Mouse (Mus musculus) layer of hippocampus, adult 6 months (tissue): ENCODE results near the gene Cracr2b. TPM values are rescaled to one million over a fixed set of nuclear protein-coding genes. Genes with fewer than 3 reads are reported as not detected.

Experiments used
- long read RNA-seq, 2 experiments: library from polyadenylated mRNA; unstranded; transcript quantifications; one replicate each; pipeline ENCODE4 v2.0.0; 2019 to 2020
- polyA plus RNA-seq: library from polyadenylated mRNA; unstranded; fragments of <200 nt; fragmentation: Nextera tagmentation; gene quantifications from 2 replicates; pipeline ENCODE4 v1.2.3, GENCODE M21; 2021

The Cracr2b gene
- polyA plus RNA-seq, result 2.9 and 4.7 TPM in 2 replicates
- long read RNA-seq, experiment 1, partial matches to known transcripts, result 1 of 3 reads
- long read RNA-seq, experiment 1, other reads (novel, unspliced or antisense), result 2 of 3 reads
- long read RNA-seq, experiment 2, partial matches to known transcripts, result 5 of 13 reads
- long read RNA-seq, experiment 2, other reads (novel, unspliced or antisense), result 8 of 13 reads

GRCm38 (mm10) chr7:141460391-141461113 is at the start of gene Cracr2b:
Cracr2b (plus strand) TSS chr7:141461094.

GRCm38 (mm10) chr7:141413809-141414584 is 46.9 kb upstream of the Cracr2b start, which contains the start of gene Gatd1:
Gatd1 (minus strand) TSS chr7:141414136.

DNA sequence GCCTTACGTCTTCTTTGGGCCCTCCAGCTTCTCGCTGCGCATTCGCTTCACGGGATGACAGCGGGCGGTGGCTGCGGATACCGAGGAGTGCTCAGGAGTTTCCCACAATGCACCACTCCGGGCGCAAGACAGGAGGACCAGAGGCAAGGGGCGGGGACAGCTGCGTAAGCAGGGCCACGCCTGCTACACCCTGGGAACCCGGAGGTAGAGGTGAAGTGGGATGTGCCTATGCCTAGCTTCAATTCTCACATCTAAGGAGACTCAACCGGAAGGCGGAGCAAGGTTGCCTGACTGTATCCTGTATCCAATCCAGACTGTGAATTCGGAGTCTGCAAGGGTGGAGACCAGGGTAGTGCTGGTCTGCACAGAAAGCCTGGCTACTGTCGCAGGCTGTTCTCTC is 31.6 kb upstream of the Cracr2b start, which contains the start of gene Cend1:
Gene Cend1, minus strand, starts transcription at position 182 of the 400 bp plus-strand sequence.

GRCm38 (mm10) chr7:141437178-141438120 is 23.4 kb upstream of the Cracr2b start, which contains the start of gene Slc25a22:
Slc25a22 (minus strand) TSS chr7:141437892.

DNA sequence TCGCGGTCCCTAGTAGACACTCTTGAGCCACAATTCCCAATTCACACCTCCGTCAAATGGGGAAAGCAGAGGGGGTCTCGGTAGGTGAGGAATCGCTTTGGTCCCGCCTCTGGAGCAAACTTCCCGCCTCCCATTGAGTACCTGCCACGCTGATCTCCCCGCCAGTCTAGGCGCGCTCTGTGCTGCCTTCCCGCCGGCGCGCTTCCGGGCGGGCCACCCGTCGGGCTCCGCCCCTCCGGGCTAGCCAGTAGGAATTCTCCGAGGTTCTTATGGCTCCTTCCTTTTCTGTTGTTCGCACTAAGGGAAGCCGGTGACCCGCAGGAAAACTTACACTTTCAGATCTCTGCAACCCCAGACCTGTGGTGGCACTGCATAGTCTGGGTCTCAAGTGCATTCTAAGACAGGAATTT is 17.1 kb upstream of the Cracr2b start, which contains the start of gene Pidd1:
Gene Pidd1, minus strand, starts transcription at position 198 of the 410 bp plus-strand sequence.

DNA sequence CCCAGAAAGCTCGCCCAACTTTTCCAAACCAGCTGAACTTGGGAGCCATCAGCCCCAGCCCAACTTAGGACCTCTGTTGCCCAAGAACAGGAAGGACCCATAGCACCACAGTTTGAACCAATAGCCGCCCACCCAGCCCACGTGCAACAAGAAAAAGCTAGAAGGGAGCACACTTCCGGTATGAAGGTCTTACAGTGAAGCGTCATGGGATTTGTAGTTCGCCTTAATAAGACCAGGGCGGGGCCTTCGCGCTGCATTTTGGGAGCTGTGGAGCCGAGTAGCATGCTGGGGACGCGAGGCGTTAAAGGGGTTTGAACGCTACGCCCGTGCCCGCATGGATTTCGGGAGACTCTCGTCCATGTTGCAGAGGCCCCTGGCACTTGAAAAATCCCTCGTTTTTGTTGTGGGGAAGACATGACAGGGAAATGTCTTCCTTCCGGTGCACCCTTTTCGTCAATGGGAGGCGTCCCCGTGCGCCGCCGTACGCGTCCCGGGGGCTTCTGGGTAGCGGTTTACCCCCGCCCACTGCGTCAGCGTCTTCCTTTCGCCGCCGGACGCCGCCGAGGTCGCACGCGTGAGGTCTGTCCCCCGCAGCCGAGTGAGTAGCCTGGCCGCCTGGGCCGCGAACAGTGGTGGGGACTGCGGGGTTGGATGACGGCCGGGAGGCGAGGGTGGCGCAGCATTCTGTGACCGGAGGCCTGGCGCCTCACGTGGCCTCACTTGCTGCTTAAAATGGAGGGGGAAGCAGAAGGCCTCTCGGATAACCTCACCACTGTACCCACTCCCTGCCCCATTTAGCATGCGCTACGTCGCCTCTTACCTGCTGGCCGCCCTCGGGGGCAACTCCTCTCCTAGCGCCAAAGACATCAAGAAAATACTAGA is 13.5 kb upstream of the Cracr2b start, which contains the start of gene Rplp2:
Gene Rplp2, plus strand, starts transcription at position 261 of the 882 bp plus-strand sequence.

GRCm38 (mm10) chr7:141454967-141455551 is 5.8 kb upstream of the Cracr2b start, which contains the start of gene Pnpla2:
Pnpla2 (plus strand) TSS chr7:141455198.

DNA sequence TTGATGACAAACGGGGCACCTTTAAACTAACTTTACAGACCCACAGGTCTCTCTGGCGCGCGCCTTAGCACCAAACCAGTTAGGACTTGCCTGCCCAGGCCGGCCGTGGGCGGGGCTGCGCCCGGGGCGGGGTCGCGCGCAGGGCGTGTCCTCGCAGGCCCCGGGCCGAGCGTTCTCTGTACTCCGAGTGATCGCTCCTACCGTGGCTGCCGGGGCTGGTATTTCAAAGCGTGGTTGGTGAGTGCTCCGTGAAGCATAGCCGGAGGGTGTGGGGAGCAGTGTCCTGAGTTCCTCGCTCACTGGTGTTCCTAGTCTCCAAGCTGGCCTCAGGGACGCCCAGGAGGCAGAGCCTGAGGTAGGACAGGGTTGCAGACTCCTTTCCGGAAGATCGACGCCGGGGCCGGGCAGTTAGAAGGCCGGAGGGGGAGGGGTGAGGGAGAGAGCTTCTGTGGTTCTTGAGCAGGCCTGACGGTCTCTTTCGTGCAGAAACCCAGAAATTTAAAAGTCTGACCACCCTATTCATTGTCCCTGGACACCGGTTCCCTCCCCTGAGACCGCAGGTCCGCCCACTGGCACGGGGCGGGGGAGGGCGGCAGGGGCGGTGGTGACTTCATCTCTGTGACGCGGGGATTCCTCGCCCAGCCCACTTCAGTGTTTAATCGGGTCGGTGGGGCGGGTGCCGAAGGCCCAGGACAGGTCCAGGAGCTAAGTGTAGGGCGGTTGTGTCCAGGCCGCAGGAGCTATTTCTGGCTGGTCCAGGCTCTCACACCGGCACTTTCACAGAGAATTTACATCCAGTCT is 6.5 kb downstream of the Cracr2b start, which contains the start of gene Cd151:
Gene Cd151, plus strand, starts transcription at position 163 of the 801 bp plus-strand sequence.

GRCm38 (mm10) chr7:141475011-141475804 is 14.3 kb downstream of the Cracr2b start, which contains the start of the genes Polr2l and Tspan4:
Polr2l (minus strand) TSS chr7:141475132.
Tspan4 (plus strand) TSS chr7:141475240.

Other genes with a start within 250 kb of the Cracr2b start
- gene Lmntd2, start 247.0 kb upstream of the Cracr2b start, polyA plus RNA-seq, result 0.19 TPM in 1 of 2 replicates, not detected in the other
- 2.4 and 2.5 TPM in 2 replicates for gene Rassf7, start 245.2 kb upstream of the Cracr2b start, polyA plus RNA-seq
- 21.3 and 23.3 TPM in 2 replicates for gene Phrf1, start 232.3 kb upstream of the Cracr2b start, polyA plus RNA-seq
- gene Irf7, start 194.6 kb upstream of the Cracr2b start, polyA plus RNA-seq, result 2.7 TPM in 2 replicates
- gene Cdhr5, start 184.3 kb upstream of the Cracr2b start, polyA plus RNA-seq, result 0.06 TPM in 1 of 2 replicates, not detected in the other
- gene Sct, start 182.0 kb upstream of the Cracr2b start, polyA plus RNA-seq, result 0.67 and 0.82 TPM in 2 replicates
- 0.09 and 0.15 TPM in 2 replicates for gene Drd4, start 169.1 kb upstream of the Cracr2b start, polyA plus RNA-seq
- 65.4 and 72.8 TPM in 2 replicates for gene Deaf1, start 133.4 kb upstream of the Cracr2b start, polyA plus RNA-seq
- gene Tmem80, start 133.4 kb upstream of the Cracr2b start, polyA plus RNA-seq, result 32.9 and 33.3 TPM in 2 replicates
- gene Eps8l2, start 122.2 kb upstream of the Cracr2b start, polyA plus RNA-seq, result 2.8 and 5.0 TPM in 2 replicates
- 301 and 321 TPM in 2 replicates for gene Taldo1, start 68.9 kb upstream of the Cracr2b start, polyA plus RNA-seq
- gene Gatd1, start 47.0 kb upstream of the Cracr2b start, polyA plus RNA-seq, result 46.9 and 50.3 TPM in 2 replicates
- gene Cend1, start 31.6 kb upstream of the Cracr2b start, polyA plus RNA-seq, result 138 and 162 TPM in 2 replicates
- gene Slc25a22, start 23.2 kb upstream of the Cracr2b start, polyA plus RNA-seq, result 111 and 136 TPM in 2 replicates
- 0.33 and 0.48 TPM in 2 replicates for gene Pidd1, start 17.1 kb upstream of the Cracr2b start, polyA plus RNA-seq
- 2,193 and 2,396 TPM in 2 replicates for gene Rplp2, start 13.7 kb upstream of the Cracr2b start, polyA plus RNA-seq
- 14.8 and 16.6 TPM in 2 replicates for gene Pnpla2, start 5.9 kb upstream of the Cracr2b start, polyA plus RNA-seq
- 34.7 and 46.2 TPM in 2 replicates for gene Cd151, start 6.3 kb downstream of the Cracr2b start, polyA plus RNA-seq
- gene Polr2l, start 14.0 kb downstream of the Cracr2b start, polyA plus RNA-seq, result 91.9 and 96.6 TPM in 2 replicates
- 27.1 and 34.9 TPM in 2 replicates for gene Tspan4, start 14.1 kb downstream of the Cracr2b start, polyA plus RNA-seq
- 69.3 and 75.3 TPM in 2 replicates for gene Chid1, start 78.8 kb downstream of the Cracr2b start, polyA plus RNA-seq
- gene Ap2a2, start 101.1 kb downstream of the Cracr2b start, polyA plus RNA-seq, result 140 and 157 TPM in 2 replicates
- not detected in 2 replicates for gene Muc6, start 194.2 kb downstream of the Cracr2b start, polyA plus RNA-seq
- gene Muc2, start 229.2 kb downstream of the Cracr2b start, polyA plus RNA-seq, result not detected in 2 replicates